Mouse (Mus musculus): ENCODE data around the gene Pde1c. TPM values are rescaled to one million over a fixed set of nuclear protein-coding genes. Genes with fewer than 3 reads are reported as not detected.

Pde1c gene
- polyA plus RNA-seq, 1 experiment = 0.01 TPM

DNA sequence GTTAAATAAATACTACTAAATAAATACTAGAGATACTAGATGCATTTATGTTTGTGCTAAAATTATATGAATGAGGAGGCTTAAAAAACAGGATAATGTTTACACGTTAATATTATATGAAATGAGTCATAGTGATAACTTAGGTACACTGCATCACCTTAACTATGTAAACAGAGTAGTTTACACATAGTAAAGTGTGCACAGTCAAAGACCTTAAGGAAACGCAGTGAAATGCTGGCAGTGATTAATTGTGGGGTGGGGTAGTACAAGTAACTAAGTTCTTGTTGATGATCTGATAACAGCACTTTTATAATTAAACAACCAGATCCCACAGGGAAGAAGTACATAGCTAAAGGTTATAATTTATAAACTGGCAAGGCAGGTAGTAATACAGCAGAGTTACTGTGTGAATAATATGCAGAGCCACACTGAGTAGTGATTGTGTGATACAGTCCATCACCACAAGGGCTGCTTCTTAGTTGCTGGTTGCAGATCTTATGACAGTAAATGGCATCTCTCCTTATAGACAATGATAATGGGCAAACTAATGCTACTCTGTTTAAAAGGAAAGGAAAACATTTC, 469.3 kb downstream of the Pde1c start:
- Histone ChIP-seq H3K4me1 (ENCODE audit: control insufficient read depth) (no peaks in the 10 kb centered on the region), H3K27me3 (ENCODE audit: control insufficient read depth) (no peaks in the 10 kb centered on the region), H3K9me3 (ENCODE audit: control insufficient read depth, low read length) (no peaks in the 10 kb centered on the region), H3K4me3 (replicated peaks) (no peak overlapping the region), H3K36me3 (ENCODE audit: control insufficient read depth) (no peaks in the 10 kb centered on the region)
- TF ChIP-seq TAL1 (IDR thresholded peaks at IDR 0.05; ENCODE audit: low read length) (no peak), GATA1 (IDR thresholded peaks at IDR 0.05; ENCODE audit: low read length) (no peak)

DNA sequence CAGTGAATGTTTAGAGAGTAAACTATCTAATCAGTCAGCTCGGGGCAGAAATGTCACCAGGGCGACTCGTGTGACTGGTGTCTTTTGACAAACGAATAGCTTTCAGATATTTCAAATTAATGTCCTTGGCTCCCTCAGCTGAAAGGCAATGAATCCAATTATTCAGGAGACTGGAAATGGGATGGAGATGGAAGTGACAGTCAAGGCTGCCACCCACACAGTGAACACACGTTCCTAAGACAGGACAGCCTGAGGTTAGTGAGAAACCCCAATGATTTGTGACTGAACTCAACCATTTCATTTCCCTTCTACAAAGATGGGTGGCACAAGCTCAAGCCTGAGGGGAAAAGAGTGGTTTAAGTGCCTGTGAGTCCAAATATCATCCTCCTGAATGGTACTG, 470.5 kb downstream of the Pde1c start:
- H3K9me3 ChIP-seq (ENCODE audit: control insufficient read depth, low read length) = no peaks in the 10 kb centered on the region
- H3K4me3 ChIP-seq (replicated peaks) = no peak overlapping the region
- no peaks in the 10 kb centered on the region for H3K4me1 ChIP-seq (ENCODE audit: control insufficient read depth)
- H3K36me3 ChIP-seq (ENCODE audit: control insufficient read depth) = no peaks in the 10 kb centered on the region
- H3K27me3 ChIP-seq (ENCODE audit: control insufficient read depth) = no peaks in the 10 kb centered on the region
- TF ChIP-seq GATA1 (IDR thresholded peaks at IDR 0.05; ENCODE audit: low read length) (no peak), TAL1 (IDR thresholded peaks at IDR 0.05; ENCODE audit: low read length) (no peak)

DNA sequence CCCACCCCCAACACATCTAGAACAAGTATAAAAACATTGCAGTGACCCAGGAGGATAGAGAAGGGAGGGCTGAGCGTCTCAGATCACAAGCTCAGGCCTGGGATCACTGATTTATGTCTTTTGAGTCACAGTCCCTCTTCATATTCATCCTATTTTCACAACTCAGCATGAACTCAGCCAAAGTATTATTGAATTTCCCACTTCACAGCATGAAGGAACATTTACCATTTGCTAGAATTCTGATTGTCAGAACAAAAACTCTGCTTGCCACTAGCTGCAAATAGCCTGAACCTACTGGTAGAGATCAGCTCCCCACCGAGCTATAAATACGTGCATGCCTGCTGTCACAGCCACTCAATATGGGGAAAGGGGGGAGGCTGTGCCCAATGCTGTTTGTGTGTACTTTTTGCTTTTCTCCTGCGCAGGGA, 492.5 kb downstream of the Pde1c start:
- Histone ChIP-seq H3K9me3 (ENCODE audit: control insufficient read depth, low read length) (no peaks in the 10 kb centered on the region), H3K4me1 (ENCODE audit: control insufficient read depth) (no peaks in the 10 kb centered on the region), H3K4me3 (replicated peaks) (no peak overlapping the region), H3K36me3 (ENCODE audit: control insufficient read depth) (no peaks in the 10 kb centered on the region), H3K27me3 (ENCODE audit: control insufficient read depth) (no peaks in the 10 kb centered on the region)
- TF ChIP-seq TAL1 (IDR thresholded peaks at IDR 0.05; ENCODE audit: low read length) (no peak), GATA1 (IDR thresholded peaks at IDR 0.05; ENCODE audit: low read length) (no peak)

DNA sequence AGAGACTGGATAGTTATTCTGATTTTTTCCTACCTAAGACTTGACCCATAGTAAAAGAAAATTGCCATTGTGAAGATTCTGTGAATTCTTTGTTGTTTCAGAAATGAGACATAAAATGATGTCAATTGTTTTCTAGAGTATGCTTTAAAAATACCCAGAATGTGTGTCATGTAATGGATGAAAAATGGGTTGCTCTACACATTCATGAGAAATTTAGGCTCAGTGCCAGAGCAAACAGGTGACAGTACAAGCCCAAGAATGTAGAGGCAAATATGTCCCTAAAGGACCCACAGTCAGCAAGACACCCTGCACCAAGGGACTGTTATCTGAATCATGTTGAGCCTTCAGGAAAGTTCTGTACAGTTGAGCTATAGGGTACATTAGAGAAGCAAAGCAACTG, 500.4 kb downstream of the Pde1c start:
- H3K9me3 ChIP-seq (ENCODE audit: control insufficient read depth, low read length) = no peaks in the 10 kb centered on the region
- TF ChIP-seq TAL1 (IDR thresholded peaks at IDR 0.05; ENCODE audit: low read length) = no peak
- TF ChIP-seq GATA1 (IDR thresholded peaks at IDR 0.05; ENCODE audit: low read length) = no peak
- H3K4me1 ChIP-seq (ENCODE audit: control insufficient read depth) = no peaks in the 10 kb centered on the region
- H3K27me3 ChIP-seq (ENCODE audit: control insufficient read depth) = no peaks in the 10 kb centered on the region
- H3K36me3 ChIP-seq (ENCODE audit: control insufficient read depth) = no peaks in the 10 kb centered on the region
- no peak overlapping the region for H3K4me3 ChIP-seq (replicated peaks)

DNA sequence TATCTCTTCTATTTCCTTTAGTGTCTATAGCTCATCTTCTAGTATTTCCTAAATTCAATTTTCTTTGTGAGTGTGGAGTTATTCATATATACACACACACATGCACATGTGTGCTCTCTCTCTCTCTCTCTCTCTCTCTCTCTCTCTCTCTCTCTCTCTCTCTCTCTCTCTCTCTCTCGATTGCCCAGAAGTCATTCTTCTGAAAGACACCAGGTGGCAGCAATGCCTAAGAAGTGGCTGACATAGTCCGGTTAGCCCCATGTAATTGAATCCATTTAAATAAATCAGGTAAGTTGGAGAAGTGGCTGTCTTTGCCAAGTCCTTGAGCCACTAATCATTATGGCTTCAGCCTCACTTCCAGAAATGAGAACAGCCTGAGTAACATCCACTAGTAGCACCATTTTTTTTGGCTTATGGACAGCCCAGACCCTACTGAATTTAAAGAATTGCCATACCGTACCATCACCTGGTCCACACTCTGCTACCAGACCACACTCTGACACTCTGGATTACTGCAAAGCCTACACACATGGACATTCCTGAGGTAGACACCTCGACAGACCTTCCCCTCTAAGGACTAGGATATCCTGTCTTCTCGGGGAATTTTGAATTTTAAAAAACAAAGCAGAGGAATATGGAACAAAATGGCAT, 502.1 kb downstream of the Pde1c start:
- no peak for TF ChIP-seq TAL1 (IDR thresholded peaks at IDR 0.05; ENCODE audit: low read length)
- TF ChIP-seq GATA1 (IDR thresholded peaks at IDR 0.05; ENCODE audit: low read length) = no peak
- H3K36me3 ChIP-seq (ENCODE audit: control insufficient read depth) = no peaks in the 10 kb centered on the region
- H3K4me3 ChIP-seq (replicated peaks) = no peak overlapping the region
- no peaks in the 10 kb centered on the region for H3K9me3 ChIP-seq (ENCODE audit: control insufficient read depth, low read length)
- H3K4me1 ChIP-seq (ENCODE audit: control insufficient read depth) = no peaks in the 10 kb centered on the region
- no peaks in the 10 kb centered on the region for H3K27me3 ChIP-seq (ENCODE audit: control insufficient read depth)

DNA sequence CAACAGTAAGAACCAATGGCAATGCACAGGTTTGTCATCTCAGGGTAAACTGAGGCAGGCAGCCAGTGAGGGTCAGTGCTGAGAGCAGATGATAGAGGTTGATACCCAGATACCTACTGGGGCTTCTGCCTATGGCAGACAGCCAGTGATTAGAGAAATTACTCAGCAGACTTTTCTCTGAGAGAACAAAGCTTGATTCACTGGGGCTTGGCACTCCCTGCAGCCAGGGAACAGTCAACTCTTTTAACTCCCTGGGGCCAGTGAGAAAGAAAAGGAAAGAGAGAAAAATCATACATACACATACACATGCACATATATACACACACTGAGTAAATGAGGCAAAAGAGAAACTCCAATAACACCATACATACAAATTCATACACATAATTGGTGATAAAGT, 505.2 kb downstream of the Pde1c start:
- no peaks in the 10 kb centered on the region for H3K4me1 ChIP-seq (ENCODE audit: control insufficient read depth)
- TF ChIP-seq GATA1 (IDR thresholded peaks at IDR 0.05; ENCODE audit: low read length) = no peak
- TF ChIP-seq TAL1 (IDR thresholded peaks at IDR 0.05; ENCODE audit: low read length) = no peak

DNA sequence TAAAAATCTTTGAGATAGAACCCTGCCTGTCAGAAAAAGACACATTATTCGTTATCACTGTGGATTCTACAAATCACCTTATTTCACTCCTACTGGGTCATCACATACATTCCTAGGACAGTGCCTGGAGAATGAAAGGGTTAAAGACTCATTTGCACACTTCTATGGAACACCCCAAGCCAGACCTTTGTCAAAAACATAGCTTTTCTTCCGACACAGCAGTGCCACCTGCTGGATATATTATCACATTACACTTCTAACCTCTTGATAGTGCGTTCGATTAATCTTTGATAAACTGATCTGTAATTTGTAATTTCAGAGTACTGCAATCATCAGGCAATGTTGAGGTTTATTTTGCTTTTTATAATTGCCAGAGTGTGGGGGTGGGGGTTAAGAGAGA, 519.8 kb downstream of the Pde1c start:
- no peaks in the 10 kb centered on the region for H3K9me3 ChIP-seq (ENCODE audit: control insufficient read depth, low read length)
- H3K36me3 ChIP-seq (ENCODE audit: control insufficient read depth) = no peaks in the 10 kb centered on the region
- TF ChIP-seq TAL1 (IDR thresholded peaks at IDR 0.05; ENCODE audit: low read length) (no peak), GATA1 (IDR thresholded peaks at IDR 0.05; ENCODE audit: low read length) (no peak)
- H3K27me3 ChIP-seq (ENCODE audit: control insufficient read depth) = no peaks in the 10 kb centered on the region
- no peak overlapping the region for H3K4me3 ChIP-seq (replicated peaks)
- no peaks in the 10 kb centered on the region for H3K4me1 ChIP-seq (ENCODE audit: control insufficient read depth)

More for the DNA sequence above, 505.2 kb downstream of the Pde1c start:
- Histone ChIP-seq H3K9me3 (ENCODE audit: control insufficient read depth, low read length) (no peaks in the 10 kb centered on the region), H3K36me3 (ENCODE audit: control insufficient read depth) (no peaks in the 10 kb centered on the region), H3K4me3 (replicated peaks) (no peak overlapping the region), H3K27me3 (ENCODE audit: control insufficient read depth) (no peaks in the 10 kb centered on the region)

DNA sequence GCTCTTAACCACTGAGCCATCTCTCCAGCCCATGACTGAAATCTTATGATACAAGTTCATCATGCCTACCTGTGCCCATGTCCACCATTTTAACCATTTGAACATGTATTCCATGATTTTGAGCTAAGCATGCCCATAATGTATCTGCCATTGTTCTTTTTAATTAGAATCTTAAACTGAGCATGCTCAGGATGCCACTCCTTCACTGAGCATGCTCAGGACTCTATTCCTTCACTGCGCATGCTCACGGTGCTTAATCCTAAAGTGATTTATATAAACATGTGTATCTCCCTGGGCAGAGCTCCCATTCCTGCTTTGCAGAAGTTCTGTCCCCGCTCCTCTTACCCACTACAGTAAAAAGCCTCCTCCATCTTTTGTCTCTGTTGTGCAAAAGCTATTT, 520.3 kb downstream of the Pde1c start:
- no peak for TF ChIP-seq GATA1 (IDR thresholded peaks at IDR 0.05; ENCODE audit: low read length)
- TF ChIP-seq TAL1 (IDR thresholded peaks at IDR 0.05; ENCODE audit: low read length) = no peak
- Histone ChIP-seq H3K4me3 (replicated peaks) (no peak overlapping the region), H3K9me3 (ENCODE audit: control insufficient read depth, low read length) (no peaks in the 10 kb centered on the region), H3K4me1 (ENCODE audit: control insufficient read depth) (no peaks in the 10 kb centered on the region), H3K36me3 (ENCODE audit: control insufficient read depth) (no peaks in the 10 kb centered on the region), H3K27me3 (ENCODE audit: control insufficient read depth) (no peaks in the 10 kb centered on the region)

DNA sequence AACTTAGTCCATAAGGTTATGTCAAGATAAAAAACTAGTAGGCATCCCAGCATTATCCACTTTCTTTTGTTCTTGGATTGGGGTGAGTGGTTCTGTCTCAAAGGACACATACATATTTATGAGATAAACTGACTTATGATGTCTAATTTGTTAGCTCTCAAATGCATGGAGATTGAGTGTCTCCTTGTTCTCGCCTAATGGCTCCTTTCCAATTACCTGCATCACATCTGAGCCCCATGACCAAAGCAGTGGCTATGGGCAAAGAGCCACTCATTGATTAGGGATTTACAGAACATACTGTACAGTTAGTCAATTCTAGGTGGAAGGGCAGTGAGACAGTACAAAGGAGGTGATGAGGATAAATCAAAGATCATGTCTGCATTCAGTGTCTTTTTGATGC, 524.2 kb downstream of the Pde1c start:
- H3K9me3 ChIP-seq (ENCODE audit: control insufficient read depth, low read length) = no peaks in the 10 kb centered on the region
- TF ChIP-seq TAL1 (IDR thresholded peaks at IDR 0.05; ENCODE audit: low read length) = no peak
- TF ChIP-seq GATA1 (IDR thresholded peaks at IDR 0.05; ENCODE audit: low read length) = no peak
- H3K36me3 ChIP-seq (ENCODE audit: control insufficient read depth) = no peaks in the 10 kb centered on the region
- no peaks in the 10 kb centered on the region for H3K27me3 ChIP-seq (ENCODE audit: control insufficient read depth)
- H3K4me1 ChIP-seq (ENCODE audit: control insufficient read depth) = no peaks in the 10 kb centered on the region
- no peak overlapping the region for H3K4me3 ChIP-seq (replicated peaks)
